Mouse (Mus musculus) olfactory bulb, adult 2 months (tissue): ENCODE results near the gene Zcrb1. TPM values are rescaled to one million over a fixed set of nuclear protein-coding genes. Genes with fewer than 3 reads are reported as not detected.

ENCODE experiments used
- H3K27ac ChIP-seq: fragments of 200-500 bp; 2 replicates; pipeline ENCODE4 v1.5.1; 2012; ENCODE audit warnings: low read depth, low read length; ENCODE audit not compliant: insufficient read depth
- H3K4me1 ChIP-seq: fragments of 200-500 bp; 2 replicates; pipeline ENCODE4 v1.6.1; 2012; ENCODE audit warnings: low read length; ENCODE audit not compliant: control insufficient read depth, insufficient read depth
- H3K4me3 ChIP-seq: fragments of 200-500 bp; 2 replicates; pipeline ENCODE4 v1.5.1; 2012; ENCODE audit warnings: mild to moderate bottlenecking, low read depth, low read length, moderate library complexity; ENCODE audit not compliant: insufficient read depth
- CTCF ChIP-seq: fragments of 200-500 bp; IDR thresholded peaks from 2 replicates; pipeline ENCODE4 v1.5.1; 2012; ENCODE audit warnings: low read depth, mild to moderate bottlenecking, low read length, moderate library complexity; ENCODE audit not compliant: insufficient read depth
- POLR2A ChIP-seq: fragments of 200-500 bp; IDR thresholded peaks from 2 replicates; pipeline ENCODE4 v1.6.1; 2012; ENCODE audit warnings: mild to moderate bottlenecking, low read depth, low read length, moderate library complexity; ENCODE audit not compliant: insufficient read depth
- WGBS: fragments of 180-500 bp; shearing (Covaris S2); methylation state at CpG from one replicate; pipeline ENCODE4 v1.1.7; 2018; 5-methylcytosine and 5-hydroxymethylcytosine counted together
- polyA plus RNA-seq: library from polyadenylated mRNA; stranded (reverse); fragments of >200 nt; gene quantifications from 2 replicates; pipeline ENCODE4 v1.2.4, GENCODE M21; 2012; ENCODE audit warnings: low replicate concordance; ENCODE audit not compliant: missing spikeins, insufficient read depth, insufficient read length

The Zcrb1 gene
- polyA plus RNA-seq, result not detected in 2 replicates

DNA sequence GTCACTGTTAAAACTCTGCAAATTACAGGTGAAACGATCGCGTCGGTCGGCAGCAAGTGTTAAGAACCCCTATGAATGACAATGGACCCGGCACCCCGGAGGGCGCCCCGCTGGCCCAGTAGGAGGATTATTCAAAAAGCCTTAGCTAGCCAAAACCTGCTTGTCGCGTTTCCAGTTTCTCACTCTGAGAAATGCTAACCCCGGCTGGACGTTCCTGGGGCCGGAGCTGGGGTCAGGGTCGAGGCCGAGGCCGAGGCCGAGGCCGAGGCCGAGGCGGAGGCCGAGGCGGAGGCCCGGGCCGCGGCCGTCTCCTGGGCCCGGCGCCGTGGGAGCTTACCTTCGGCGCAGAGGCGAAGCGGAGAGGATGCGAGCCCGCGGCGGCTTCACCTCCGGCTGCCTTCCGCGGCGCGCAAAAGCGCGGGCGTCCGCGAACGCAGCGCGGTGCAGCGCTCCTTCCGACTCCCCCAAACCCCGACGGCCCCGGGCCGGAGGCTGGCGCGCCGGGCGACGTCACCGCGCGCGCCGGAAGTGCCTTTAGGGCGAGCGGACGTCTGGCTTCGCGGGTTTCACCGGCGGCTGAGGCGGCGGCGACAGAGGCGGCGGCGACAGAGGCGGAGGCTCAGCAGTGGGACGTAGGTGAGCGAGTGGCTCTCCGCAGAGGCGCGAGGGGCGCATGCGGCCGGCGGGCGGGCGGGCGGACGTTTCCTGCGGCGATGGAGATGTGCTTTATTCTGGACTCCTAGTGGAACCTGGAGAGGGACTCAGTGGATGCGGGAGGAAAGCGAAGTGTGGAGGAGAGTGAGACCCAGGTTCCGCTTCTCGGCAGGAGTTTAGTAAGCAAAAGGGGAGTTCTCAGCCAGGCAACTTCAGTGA is at the start of gene Zcrb1, which contains the start of gene Pphln1:
TSS of gene Zcrb1 (minus strand) at position 509 of the 873 bp plus-strand sequence.
TSS of gene Pphln1 (plus strand) at position 525 of the 873 bp plus-strand sequence.
- under 1% methylated on average over 100 of the region's 100 CpGs for WGBS
- H3K27ac ChIP-seq, result peak within 1 kb of the TSS; percentile 68; the same call in 1 of the 2 replicates
- peak within 1 kb of the TSS; percentile 99 for H3K4me3 ChIP-seq
- peaks cover 8% of the 10 kb centered on the region for H3K4me1 ChIP-seq
- no peak for TF ChIP-seq CTCF
- TF ChIP-seq POLR2A, result peak; percentile 88

DNA sequence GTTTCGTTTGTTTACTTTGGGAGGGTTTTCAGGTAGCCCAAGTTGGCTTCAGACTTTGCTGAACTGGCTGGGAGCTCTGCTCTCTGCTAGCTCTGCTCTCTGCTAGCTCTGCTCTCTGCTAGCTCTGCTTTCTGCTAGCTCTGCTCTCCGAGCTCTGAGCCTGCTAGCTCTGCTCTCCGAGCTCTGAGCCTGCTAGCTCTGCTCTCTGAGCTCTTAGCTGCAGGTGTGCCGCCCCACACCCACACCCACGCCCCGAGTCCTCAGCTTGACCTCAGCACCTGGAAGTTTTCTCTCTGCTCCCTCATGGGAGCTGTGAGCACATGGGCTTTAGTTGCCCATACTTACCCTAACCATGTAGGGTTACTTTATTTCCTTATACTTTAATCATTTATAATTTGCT is 45.5 kb upstream of the Zcrb1 start:
- 84% methylated on average over 6 of the region's 6 CpGs for WGBS
- H3K4me3 ChIP-seq, result no peak overlapping the region
- H3K27ac ChIP-seq, result no peak overlapping the region
- no peaks in the 10 kb centered on the region for H3K4me1 ChIP-seq
- TF ChIP-seq POLR2A, result no peak
- no peak for TF ChIP-seq CTCF

DNA sequence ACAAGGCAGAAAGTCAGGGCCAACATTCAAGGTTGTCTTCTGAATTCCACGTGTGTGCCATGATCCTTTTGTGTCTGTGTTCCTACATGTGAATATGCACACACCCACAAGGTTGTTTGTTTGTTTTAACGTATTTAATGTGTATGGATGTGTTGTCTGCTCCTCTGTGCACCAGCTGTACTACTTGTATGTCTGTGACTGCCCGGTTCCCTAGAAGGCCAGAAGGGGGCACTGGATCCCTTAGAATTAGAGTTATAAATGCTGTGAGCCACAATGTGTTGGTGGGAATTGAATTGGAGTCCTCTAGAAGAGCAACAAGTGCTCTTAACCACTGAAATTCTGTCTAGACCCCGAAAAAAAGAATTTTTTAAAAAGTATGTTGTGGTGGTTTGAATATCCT is 44.1 kb upstream of the Zcrb1 start:
- H3K4me3 ChIP-seq, result no peak overlapping the region
- WGBS, result 95% methylated on average over 4 of the region's 4 CpGs
- TF ChIP-seq POLR2A (no peak), CTCF (no peak)
- no peaks in the 10 kb centered on the region for H3K4me1 ChIP-seq
- no peak overlapping the region for H3K27ac ChIP-seq

DNA sequence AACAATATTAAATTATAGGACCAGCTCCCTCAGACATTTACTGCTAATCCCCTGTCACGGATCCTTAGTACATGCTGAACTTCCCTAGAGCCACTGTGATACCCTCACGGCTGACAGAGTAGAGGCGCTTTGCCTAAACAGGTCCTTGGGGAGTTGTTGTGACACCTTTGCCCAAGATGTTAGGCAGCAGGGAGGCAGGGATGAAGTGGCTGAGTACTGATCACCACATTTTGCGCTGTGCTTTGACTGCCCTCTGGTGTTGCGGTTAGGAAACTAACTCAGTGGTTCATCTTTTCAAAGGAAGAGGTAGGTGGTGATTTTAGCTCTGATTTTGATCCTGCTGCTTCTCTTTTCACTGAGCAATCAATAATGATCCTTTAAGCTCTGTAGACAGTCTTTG is 40.5 kb upstream of the Zcrb1 start:
- Histone ChIP-seq H3K27ac (no peak overlapping the region), H3K4me3 (no peak overlapping the region), H3K4me1 (no peaks in the 10 kb centered on the region; the same call in 1 of the 2 replicates)
- no peak for TF ChIP-seq POLR2A
- TF ChIP-seq CTCF, result 0 out of 2 replicates have a peak, but pooled peaks have one; percentile 41
- 26% methylated on average over 5 of the region's 5 CpGs for WGBS

DNA sequence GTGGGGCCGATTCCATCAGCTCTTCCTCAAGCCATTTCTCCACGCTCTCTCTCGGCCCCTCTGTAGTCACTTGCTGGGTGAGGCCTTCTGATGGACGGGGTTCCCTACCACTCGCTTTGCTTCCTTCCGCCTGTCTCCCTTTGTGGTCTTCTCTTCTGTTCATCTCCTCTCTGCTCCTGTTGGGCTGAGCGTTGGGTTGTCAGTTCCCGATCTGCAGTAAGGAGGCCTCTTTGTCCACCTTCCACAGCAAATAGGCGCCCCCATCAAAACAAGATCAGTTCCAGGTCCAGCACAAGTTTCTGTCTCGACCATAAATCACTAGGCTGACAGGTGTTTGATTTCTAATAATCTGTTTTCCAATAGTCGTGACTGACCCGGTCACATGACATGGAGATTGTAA is 37.9 kb upstream of the Zcrb1 start:
- no peaks in the 10 kb centered on the region; the same call in 1 of the 2 replicates for H3K4me1 ChIP-seq
- TF ChIP-seq CTCF, result no peak
- no peak for TF ChIP-seq POLR2A
- H3K27ac ChIP-seq, result no peak overlapping the region
- WGBS, result 93% methylated on average over 12 of the region's 12 CpGs
- H3K4me3 ChIP-seq, result no peak overlapping the region

DNA sequence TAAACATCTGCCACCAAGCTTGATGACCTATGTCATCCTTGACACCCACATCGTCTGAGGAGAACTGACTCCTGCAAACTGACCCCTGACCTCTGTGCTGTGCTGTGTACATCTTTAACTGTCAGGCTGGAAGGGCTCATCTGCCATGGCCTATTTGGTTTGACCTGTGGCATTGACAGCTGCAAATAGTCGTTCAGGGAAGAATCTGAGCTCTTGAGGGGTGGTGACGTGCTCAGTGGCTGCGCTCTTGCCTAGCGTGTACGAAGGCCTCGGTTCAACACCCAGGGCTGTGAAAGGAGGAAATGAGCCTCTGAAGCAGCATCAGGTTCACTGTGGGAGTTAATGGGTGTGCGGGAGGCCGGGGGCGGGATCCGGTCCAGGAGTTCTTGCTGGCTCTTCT is 35.7 kb upstream of the Zcrb1 start:
- Histone ChIP-seq H3K27ac (no peak overlapping the region), H3K4me1 (no peaks in the 10 kb centered on the region; the same call in 1 of the 2 replicates), H3K4me3 (no peak overlapping the region)
- 78% methylated on average over 11 of the region's 11 CpGs for WGBS
- TF ChIP-seq POLR2A (no peak), CTCF (no peak)

DNA sequence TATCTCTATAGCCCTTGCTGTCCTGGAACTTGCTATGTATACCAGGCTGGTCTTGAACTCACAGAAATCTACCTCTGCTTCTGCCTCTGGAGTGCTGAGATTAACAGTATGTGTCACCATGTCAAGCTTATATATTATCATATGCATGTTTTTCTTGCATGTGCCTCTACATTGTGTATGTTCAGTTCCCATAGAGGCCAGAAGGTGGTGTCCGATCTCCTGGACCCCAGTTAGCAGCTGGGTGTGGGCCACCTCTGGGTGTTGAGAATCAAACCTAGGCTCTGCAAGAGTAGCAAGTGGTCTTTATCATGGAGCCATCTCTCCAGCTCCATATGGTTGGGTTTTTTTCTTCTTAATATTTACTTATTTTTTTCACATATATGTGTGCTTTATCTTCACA is 24.4 kb upstream of the Zcrb1 start:
- 100% methylated on average over 1 of the region's 1 CpGs for WGBS
- Histone ChIP-seq H3K4me3 (no peak overlapping the region), H3K4me1 (no peaks in the 10 kb centered on the region), H3K27ac (no peak overlapping the region)
- TF ChIP-seq POLR2A (no peak), CTCF (no peak)

DNA sequence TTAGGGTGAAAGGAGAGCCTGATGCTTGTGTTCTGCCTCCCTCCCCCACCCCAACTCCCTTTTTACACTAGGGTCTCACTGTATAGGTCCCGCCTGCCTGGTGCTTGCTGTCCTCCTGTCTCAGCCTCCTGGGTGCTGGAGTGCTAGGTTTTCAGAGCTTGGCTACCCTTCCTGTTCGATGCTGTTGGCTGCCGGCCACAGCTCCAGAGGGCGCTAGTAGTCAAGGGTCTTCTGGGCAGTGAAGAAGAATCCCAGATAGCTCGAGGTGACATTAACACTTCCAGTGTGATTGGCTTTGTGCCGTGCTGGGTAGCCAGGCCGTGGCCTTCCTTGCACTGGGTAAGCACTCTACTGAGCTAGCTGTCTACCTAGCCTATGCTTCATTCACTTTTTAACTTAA is 22.5 kb upstream of the Zcrb1 start:
- Histone ChIP-seq H3K27ac (no peak overlapping the region), H3K4me1 (no peaks in the 10 kb centered on the region), H3K4me3 (no peak overlapping the region)
- WGBS, result 88% methylated on average over 7 of the region's 7 CpGs
- TF ChIP-seq CTCF (no peak), POLR2A (no peak)

DNA sequence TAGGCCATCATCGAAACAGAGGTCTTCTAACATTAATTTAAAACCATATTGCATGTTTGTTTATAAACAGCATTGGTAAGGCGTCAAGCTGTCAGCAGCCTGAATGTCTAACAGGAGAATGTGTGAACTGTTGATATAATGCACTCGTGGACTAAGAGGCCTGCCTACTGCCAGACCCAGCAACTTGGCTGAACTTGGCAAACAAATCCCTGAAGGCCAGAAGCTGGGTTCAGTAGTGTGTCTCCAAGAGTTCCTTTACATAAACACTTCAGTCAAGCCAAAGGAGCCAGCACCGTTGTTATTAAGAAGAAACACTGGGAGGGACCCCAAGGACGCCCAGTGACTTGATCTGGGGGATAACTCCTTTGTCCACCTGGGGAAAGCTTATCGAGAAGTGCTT is 18.2 kb upstream of the Zcrb1 start:
- 83% methylated on average over 6 of the region's 6 CpGs for WGBS
- Histone ChIP-seq H3K4me3 (no peak overlapping the region), H3K27ac (no peak overlapping the region), H3K4me1 (no peaks in the 10 kb centered on the region)
- TF ChIP-seq POLR2A (no peak), CTCF (no peak)

DNA sequence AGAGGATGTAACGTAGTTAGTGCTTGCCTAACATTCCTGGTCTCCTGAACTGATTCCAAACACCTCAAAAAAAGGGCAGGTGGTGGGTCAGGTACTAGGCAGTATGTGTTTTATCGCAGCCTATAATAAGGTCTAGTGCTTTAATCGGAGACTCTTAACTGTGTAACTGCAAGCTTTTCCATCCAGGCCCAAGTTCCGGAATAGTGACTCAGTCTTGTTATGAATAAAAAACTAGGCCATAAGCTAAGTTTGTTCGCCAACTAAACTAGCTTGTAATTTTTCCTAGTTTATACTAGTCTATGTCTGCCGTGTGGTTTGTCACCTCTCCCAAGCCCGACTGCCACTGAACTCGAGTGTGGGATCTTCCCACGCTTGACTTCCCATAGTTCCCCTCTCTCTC is 16.3 kb upstream of the Zcrb1 start:
- WGBS, result 88% methylated on average over 9 of the region's 9 CpGs
- Histone ChIP-seq H3K4me3 (no peak overlapping the region), H3K27ac (no peak overlapping the region), H3K4me1 (no peaks in the 10 kb centered on the region)
- TF ChIP-seq CTCF, result no peak
- no peak for TF ChIP-seq POLR2A
